Mouse (Mus musculus): ENCODE results near the gene Oxld1. TPM values are rescaled to one million over a fixed set of nuclear protein-coding genes. Genes with fewer than 3 reads are reported as not detected.

Oxld1 gene
- polyA plus RNA-seq (2015; fragmentation: Nextera tagmentation; extraction: Ambion mirVana): 12.1 and 12.8 TPM in 2 replicates

DNA sequence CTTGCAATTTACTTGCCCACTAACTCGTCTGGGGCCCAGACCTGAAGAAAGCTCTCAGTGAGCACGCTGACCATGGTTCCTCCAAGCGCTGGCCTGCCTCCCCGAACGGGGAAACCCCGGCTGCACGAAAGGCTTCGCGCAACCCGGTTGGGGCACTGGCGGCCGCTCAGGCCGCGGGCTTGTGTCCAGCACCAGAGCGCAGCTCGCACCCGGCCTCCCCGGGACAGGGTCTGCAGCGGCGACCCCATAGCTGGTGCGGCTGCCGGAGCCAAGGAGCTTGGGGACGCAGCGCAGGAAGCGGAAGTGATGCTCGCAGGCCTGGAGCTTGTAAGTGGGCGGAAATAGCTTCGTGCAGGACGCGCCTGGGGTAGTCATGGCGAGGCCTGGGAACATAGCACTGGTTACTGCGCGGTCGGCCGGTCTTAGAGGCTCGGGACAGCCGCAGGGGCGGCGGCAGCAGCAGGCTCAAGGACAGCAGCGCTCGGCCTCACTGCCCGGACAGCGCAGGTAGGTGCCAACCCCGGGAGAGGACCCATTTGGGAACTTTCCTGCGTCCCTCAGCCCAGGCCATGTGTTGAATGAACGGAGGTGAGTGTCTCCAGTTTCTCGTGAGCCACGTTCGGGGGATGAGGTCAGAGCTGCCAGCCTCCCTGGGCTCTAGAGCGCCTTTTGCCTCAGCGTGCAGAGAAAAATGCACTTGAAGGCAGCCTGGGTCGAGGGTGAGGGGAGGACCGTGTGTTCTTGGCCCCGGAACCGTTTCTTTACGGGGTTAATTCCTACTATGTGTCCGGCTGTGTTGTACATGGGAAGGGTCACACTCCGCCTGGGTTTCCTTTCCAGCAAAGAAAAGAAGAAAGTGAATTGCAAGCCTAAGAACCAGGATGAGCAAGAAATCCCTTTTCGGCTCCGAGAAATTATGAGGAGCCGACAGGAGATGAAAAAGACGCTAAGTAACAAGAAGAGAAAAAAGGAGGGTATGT lies at the start of gene Oxld1, which contains the start of gene Ccdc137:
TSS of gene Oxld1 (minus strand) at position 297 of the 980 bp plus-strand sequence.
TSS of gene Ccdc137 (plus strand) at position 344 of the 980 bp plus-strand sequence.
- WGBS: 4% methylated on average over 62 of the region's 62 CpGs
- Histone ChIP-seq H3K36me3 (peaks cover 38% of the 10 kb centered on the region), H3K4me3 (replicated peaks) (peak within 1 kb of the TSS; percentile 99), H3K27ac (replicated peaks) (peak within 1 kb of the TSS; percentile 87), H3K9me3 (replicated peaks) (no peaks in the 10 kb centered on the region), H3K27me3 (replicated peaks) (no peaks in the 10 kb centered on the region), H3K4me2 (peak within 1 kb of the TSS; percentile 83), H3K9ac (replicated peaks) (peak within 1 kb of the TSS; percentile 100), H3K4me1 (peaks cover 30% of the 10 kb centered on the region)
- peak; percentile 88 for ATAC-seq (ENCODE audit: low FRiP score)

DNA sequence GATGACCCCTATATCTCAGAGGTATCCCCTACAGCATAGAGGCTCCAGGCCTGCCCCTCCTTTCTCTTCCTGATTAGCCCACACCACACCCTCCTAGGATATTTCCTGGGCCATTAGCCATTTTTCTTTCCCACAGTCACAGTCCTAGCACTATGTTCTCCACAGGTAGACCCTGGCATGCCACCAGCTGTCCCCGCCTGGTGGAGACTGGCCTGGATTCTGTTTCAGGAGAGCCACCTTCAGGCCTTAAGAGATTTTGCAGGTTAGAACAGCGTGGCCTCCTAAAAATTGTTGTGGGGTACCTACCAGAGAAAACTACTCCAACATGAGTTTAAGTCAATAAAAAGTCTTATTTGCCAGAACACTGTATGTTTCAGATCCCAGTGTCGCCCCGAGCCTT lies 49.0 kb upstream of the Oxld1 start:
- H3K4me1 ChIP-seq: 0 out of 2 replicates have a peak, but pooled peaks cover 4% of the 10 kb centered on the region
- H3K4me3 ChIP-seq (replicated peaks): no peak overlapping the region
- no peaks in the 10 kb centered on the region for H3K36me3 ChIP-seq
- no peaks in the 10 kb centered on the region for H3K9me3 ChIP-seq (replicated peaks)
- no peaks in the 10 kb centered on the region for H3K27me3 ChIP-seq (replicated peaks)
- no peak overlapping the region for H3K9ac ChIP-seq (replicated peaks)
- H3K4me2 ChIP-seq: no peak overlapping the region
- ATAC-seq (ENCODE audit: low FRiP score): no peak
- WGBS: 50% methylated on average over 4 of the region's 4 CpGs
- H3K27ac ChIP-seq (replicated peaks): no peak overlapping the region

DNA sequence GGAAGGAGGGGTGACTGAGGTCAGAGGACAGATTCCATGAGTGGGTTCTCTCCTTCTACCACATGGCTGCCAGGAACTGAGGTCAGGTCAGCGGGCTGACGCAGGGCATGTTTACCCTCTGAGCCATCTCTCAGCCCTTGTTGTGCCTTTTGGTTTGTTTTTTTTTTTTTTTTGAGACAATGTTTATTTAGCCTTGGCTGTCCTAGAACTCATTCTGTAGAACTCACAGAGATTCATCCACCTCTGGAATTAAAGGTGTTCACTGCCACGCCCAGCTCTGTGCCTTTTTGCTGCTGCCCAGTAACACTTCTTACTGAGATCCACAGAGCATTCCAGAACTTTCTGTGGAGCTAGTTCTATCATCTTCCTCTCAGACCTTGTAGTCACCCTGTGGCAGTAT lies 47.8 kb upstream of the Oxld1 start:
- Histone ChIP-seq H3K27ac (replicated peaks) (no peak overlapping the region), H3K4me2 (no peak overlapping the region), H3K4me1 (0 out of 2 replicates have a peak, but pooled peaks cover 2% of the 10 kb centered on the region), H3K4me3 (replicated peaks) (no peak overlapping the region), H3K36me3 (no peaks in the 10 kb centered on the region), H3K9me3 (replicated peaks) (no peaks in the 10 kb centered on the region), H3K27me3 (replicated peaks) (no peaks in the 10 kb centered on the region), H3K9ac (replicated peaks) (no peak overlapping the region)
- ATAC-seq (ENCODE audit: low FRiP score): no peak
- 92% methylated on average over 3 of the region's 3 CpGs for WGBS

DNA sequence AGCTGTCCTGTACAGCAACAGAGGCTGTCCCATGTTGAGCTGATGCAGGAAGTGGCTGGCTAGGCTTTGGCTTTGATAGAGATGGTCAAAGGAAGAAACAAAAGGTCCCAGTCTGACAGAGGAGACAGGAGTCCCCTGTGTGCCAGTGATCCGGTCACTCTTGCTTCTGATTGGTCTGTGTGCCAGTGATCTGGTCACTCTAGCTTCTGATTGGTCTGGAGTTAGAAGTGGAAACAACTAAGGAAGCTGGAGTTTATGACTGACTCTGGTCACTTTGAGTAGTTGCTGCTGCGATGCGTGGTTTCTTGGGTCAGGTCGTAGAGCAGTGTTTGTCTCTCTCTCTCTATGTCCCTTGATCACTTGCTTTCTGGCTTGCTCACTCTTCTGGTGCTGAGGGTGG lies 43.8 kb upstream of the Oxld1 start:
- ATAC-seq (ENCODE audit: low FRiP score): no peak
- no peak overlapping the region for H3K27ac ChIP-seq (replicated peaks)
- H3K4me1 ChIP-seq: no peaks in the 10 kb centered on the region
- WGBS: 83% methylated on average over 4 of the region's 4 CpGs
- H3K36me3 ChIP-seq: peaks cover 23% of the 10 kb centered on the region
- H3K4me3 ChIP-seq (replicated peaks): no peak overlapping the region
- H3K27me3 ChIP-seq (replicated peaks): no peaks in the 10 kb centered on the region
- H3K9ac ChIP-seq (replicated peaks): no peak overlapping the region
- no peak overlapping the region for H3K4me2 ChIP-seq
- no peaks in the 10 kb centered on the region for H3K9me3 ChIP-seq (replicated peaks)

DNA sequence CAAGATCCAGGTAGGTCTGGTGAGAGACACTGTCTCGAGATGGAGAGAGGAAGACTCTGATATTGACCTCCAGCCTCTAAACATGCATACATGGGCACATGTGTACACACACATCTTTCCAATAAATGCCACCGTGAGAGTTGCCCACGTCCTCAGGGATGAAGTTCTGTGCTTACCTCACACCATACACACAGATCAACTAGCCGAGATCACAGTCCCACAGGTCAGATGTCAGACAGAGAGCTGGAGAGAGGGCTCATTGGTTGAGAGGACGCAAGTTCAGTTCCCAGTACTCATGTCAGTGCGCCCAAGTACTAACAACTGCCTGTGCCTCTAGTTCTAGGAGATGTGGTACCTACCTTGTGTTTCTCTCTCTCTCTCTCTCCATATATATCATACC lies 43.1 kb upstream of the Oxld1 start:
- H3K4me1 ChIP-seq: no peaks in the 10 kb centered on the region
- H3K4me2 ChIP-seq: no peak overlapping the region
- H3K27ac ChIP-seq (replicated peaks): no peak overlapping the region
- H3K4me3 ChIP-seq (replicated peaks): no peak overlapping the region
- H3K36me3 ChIP-seq: peaks cover 25% of the 10 kb centered on the region
- no peak for ATAC-seq (ENCODE audit: low FRiP score)
- no peaks in the 10 kb centered on the region for H3K27me3 ChIP-seq (replicated peaks)
- no peak overlapping the region for H3K9ac ChIP-seq (replicated peaks)
- H3K9me3 ChIP-seq (replicated peaks): no peaks in the 10 kb centered on the region
- 66% methylated on average over 6 of the region's 6 CpGs for WGBS

DNA sequence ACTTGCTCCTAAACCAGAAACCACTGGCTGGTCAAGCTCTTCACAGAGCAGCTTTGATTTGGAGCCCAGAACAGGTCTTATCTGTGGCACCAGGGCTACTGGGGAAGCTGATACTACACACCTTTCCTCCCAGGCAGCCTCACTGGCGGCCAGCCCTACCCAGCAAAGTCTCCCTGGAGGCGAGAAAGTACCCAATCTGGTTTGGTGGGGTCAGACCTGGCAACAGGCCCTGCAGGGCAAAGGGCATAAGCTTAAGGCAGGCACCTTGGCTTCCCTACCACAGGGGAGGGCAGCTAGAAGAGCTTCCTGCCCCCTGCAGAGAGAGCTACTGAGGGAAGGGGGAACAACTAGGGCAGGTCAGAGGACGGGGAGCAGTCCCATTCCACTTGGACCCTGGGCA lies 42.5 kb upstream of the Oxld1 start:
- H3K4me2 ChIP-seq: no peak overlapping the region
- no peak overlapping the region for H3K4me3 ChIP-seq (replicated peaks)
- no peak overlapping the region for H3K9ac ChIP-seq (replicated peaks)
- no peaks in the 10 kb centered on the region for H3K9me3 ChIP-seq (replicated peaks)
- peaks cover 29% of the 10 kb centered on the region for H3K36me3 ChIP-seq
- no peak for ATAC-seq (ENCODE audit: low FRiP score)
- H3K27me3 ChIP-seq (replicated peaks): no peaks in the 10 kb centered on the region
- H3K4me1 ChIP-seq: no peaks in the 10 kb centered on the region
- 27% methylated on average over 3 of the region's 3 CpGs for WGBS
- no peak overlapping the region for H3K27ac ChIP-seq (replicated peaks)

DNA sequence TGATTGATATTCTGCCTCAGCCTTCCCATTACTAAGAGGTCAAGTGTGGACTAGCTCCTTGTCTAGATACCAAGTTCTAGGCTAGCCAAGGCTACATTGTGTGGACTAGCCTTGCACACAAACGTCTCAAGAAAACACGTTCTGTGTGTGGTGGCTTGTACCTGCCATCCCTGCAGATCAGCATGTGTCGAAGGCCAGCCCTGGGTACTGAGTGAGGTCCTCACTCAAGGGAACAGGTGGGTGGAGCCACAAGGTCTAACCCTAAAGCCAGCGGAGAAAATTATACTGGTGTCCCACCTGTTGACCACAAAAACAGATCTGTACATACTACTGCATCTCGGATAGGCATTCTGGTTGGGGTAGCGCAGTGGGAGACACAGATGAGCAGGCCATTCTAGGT lies 42.0 kb upstream of the Oxld1 start:
- Histone ChIP-seq H3K9ac (replicated peaks) (no peak overlapping the region), H3K27ac (replicated peaks) (no peak overlapping the region), H3K4me1 (no peaks in the 10 kb centered on the region), H3K4me2 (no peak overlapping the region), H3K9me3 (replicated peaks) (no peaks in the 10 kb centered on the region), H3K4me3 (replicated peaks) (no peak overlapping the region), H3K27me3 (replicated peaks) (no peaks in the 10 kb centered on the region), H3K36me3 (peaks cover 34% of the 10 kb centered on the region)
- 85% methylated on average over 6 of the region's 6 CpGs for WGBS
- no peak for ATAC-seq (ENCODE audit: low FRiP score)

DNA sequence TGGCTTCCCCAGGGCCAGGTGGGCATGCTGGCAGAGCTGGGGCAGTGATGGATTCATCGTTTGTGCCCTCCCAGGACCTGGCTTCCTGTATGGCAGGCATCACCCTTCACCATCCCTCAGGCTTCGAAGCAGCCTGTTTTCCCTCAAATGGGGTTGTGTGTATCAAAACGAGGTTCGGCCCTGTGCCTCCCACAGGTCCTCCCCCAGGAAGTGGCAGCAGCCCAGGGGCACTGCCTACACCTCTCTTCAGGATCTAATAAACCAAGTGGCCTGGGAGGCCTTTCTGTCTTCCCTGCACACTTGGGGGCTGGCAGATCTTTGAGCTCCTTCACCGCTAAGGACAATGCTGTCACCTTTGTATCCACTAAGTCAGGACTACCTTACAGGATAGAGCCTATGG lies 41.0 kb upstream of the Oxld1 start:
- Histone ChIP-seq H3K4me1 (peaks cover 5% of the 10 kb centered on the region), H3K36me3 (peaks cover 40% of the 10 kb centered on the region), H3K9ac (replicated peaks) (no peak overlapping the region), H3K4me3 (replicated peaks) (no peak overlapping the region), H3K9me3 (replicated peaks) (no peaks in the 10 kb centered on the region), H3K27ac (replicated peaks) (no peak overlapping the region), H3K27me3 (replicated peaks) (no peaks in the 10 kb centered on the region), H3K4me2 (no peak overlapping the region)
- 96% methylated on average over 5 of the region's 5 CpGs for WGBS
- ATAC-seq (ENCODE audit: low FRiP score): no peak

DNA sequence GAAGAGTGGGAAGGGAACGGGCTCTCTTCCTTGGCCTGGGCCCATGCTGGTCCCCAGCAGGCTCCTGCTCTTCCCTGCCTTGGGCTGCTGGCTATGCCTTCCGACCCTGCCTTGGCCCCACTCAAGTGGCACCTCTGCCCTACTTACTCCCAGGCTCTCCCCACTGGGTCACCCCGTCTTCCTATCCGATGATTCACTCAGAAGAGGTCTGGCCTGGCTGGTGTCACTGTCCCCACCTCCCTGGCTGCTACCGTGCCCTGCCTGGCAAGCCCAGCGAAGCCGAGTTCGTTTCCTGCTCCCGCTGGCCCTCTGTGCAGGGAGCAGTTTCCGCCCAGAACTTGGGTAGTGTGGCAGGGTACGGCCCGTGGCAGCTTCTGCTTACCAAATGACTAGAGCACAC lies 40.4 kb upstream of the Oxld1 start:
- peaks cover 40% of the 10 kb centered on the region for H3K36me3 ChIP-seq
- H3K9ac ChIP-seq (replicated peaks): no peak overlapping the region
- no peak overlapping the region for H3K4me3 ChIP-seq (replicated peaks)
- no peak overlapping the region for H3K27ac ChIP-seq (replicated peaks)
- H3K9me3 ChIP-seq (replicated peaks): no peaks in the 10 kb centered on the region
- peaks cover 11% of the 10 kb centered on the region for H3K4me1 ChIP-seq
- no peaks in the 10 kb centered on the region for H3K27me3 ChIP-seq (replicated peaks)
- no peak overlapping the region for H3K4me2 ChIP-seq
- no peak for ATAC-seq (ENCODE audit: low FRiP score)
- 95% methylated on average over 12 of the region's 12 CpGs for WGBS

DNA sequence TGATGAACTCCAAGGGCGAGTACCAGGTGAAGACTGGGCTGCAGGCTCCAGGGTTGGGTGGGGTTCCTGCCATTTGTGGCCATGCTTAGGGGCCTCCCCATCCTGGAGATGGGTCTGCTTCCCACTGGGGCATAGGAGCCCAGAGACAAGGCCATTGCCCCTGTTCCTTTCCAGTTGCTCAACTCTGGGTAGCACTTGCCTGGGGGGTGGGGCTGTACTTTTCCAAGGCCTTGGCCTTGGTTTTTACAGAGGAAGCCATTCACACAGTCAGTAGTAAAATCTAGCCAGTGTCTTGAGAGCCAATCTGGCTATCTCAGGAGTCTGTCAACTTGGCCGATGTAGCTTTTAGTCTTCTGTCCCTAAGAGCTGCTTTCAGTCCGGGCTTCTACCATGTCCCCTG lies 39.6 kb upstream of the Oxld1 start:
- 90% methylated on average over 3 of the region's 3 CpGs for WGBS
- H3K27me3 ChIP-seq (replicated peaks): no peaks in the 10 kb centered on the region
- H3K36me3 ChIP-seq: peaks cover 40% of the 10 kb centered on the region
- H3K9ac ChIP-seq (replicated peaks): no peak overlapping the region
- H3K27ac ChIP-seq (replicated peaks): no peak overlapping the region
- H3K4me3 ChIP-seq (replicated peaks): no peak overlapping the region
- no peak for ATAC-seq (ENCODE audit: low FRiP score)
- peaks cover 19% of the 10 kb centered on the region for H3K4me1 ChIP-seq
- no peaks in the 10 kb centered on the region for H3K9me3 ChIP-seq (replicated peaks)
- H3K4me2 ChIP-seq: no peak overlapping the region

DNA sequence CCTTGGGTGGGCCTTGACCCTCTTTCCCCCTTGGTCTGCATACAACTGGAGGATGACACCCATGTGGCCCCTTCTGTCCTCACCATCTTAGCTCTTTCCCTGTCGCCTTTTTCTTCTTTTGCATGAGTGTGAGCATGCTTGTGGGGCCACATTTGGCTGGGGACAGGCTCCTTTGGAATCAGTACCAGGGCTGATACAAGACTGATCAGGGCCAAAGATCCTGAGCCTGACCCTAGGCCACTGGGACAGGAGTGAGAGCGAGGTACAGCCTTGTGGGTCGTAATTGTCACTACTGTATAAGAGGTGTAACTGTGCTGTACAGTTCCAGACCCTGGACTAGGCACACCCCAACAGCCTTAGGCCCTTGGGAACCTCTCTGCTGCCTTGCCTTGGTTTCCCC lies 36.0 kb upstream of the Oxld1 start:
- Histone ChIP-seq H3K27me3 (replicated peaks) (no peaks in the 10 kb centered on the region), H3K4me3 (replicated peaks) (peak overlapping the region; percentile 99; the same call in 1 of the 2 replicates), H3K4me1 (peaks cover 43% of the 10 kb centered on the region), H3K36me3 (peaks cover 42% of the 10 kb centered on the region), H3K9me3 (replicated peaks) (no peaks in the 10 kb centered on the region), H3K9ac (replicated peaks) (0 out of 2 replicates have a peak overlapping the region, but pooled peaks have one; percentile 82), H3K4me2 (peak overlapping the region; percentile 99; the same call in 1 of the 2 replicates), H3K27ac (replicated peaks) (no peak overlapping the region)
- 86% methylated on average over 3 of the region's 3 CpGs for WGBS
- no peak for ATAC-seq (ENCODE audit: low FRiP score)

DNA sequence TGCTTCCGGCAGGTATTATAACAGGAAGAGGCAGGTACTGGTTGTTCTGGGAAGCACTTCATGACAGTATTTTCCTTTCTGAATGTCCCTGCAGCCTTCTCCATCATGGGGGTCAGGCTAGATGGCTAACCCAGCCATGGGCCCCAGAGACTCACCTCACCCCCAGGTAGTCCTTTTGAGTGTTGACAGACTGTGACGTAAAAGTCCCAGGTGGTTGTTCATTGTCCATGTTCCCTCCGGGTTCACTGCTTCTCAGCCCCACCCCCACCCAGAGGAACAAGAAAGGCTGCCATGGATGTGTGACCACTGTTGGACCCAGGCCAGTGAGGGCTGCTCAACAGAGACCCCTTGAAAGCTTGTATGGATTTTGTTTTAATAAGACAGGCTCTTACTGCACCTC lies 35.5 kb upstream of the Oxld1 start:
- peak overlapping the region; percentile 99 for H3K4me3 ChIP-seq (replicated peaks)
- peak overlapping the region; percentile 83 for H3K27ac ChIP-seq (replicated peaks)
- no peaks in the 10 kb centered on the region for H3K27me3 ChIP-seq (replicated peaks)
- 46% methylated on average over 3 of the region's 3 CpGs for WGBS
- peaks cover 42% of the 10 kb centered on the region for H3K36me3 ChIP-seq
- peak overlapping the region; percentile 82 for H3K9ac ChIP-seq (replicated peaks)
- no peak for ATAC-seq (ENCODE audit: low FRiP score)
- H3K9me3 ChIP-seq (replicated peaks): no peaks in the 10 kb centered on the region
- H3K4me2 ChIP-seq: peak overlapping the region; percentile 99
- peaks cover 43% of the 10 kb centered on the region for H3K4me1 ChIP-seq
